Mouse (Mus musculus) lung, embryonic 16.5 days (tissue): ENCODE results near the gene Ebf1. TPM values are rescaled to one million over a fixed set of nuclear protein-coding genes. Genes with fewer than 3 reads are reported as not detected.
A peak's percentile ranks its signal among the peaks of the same experiment; 100 is the strongest.

Experiments used
- ATAC-seq: fragments of 200-750 bp; cut with Nextera tagmentation; 2 replicates; pipeline ENCODE4 v1.8.0; 2017; ENCODE audit warnings: low read depth, mild to moderate bottlenecking, moderate library complexity
- H3K27ac ChIP-seq: fragments of 300-500 bp; sonication (generic); 2 replicates; pipeline ENCODE4 v1.5.1; 2014; ENCODE audit warnings: mild to moderate bottlenecking, control low read depth, low read length
- H3K27me3 ChIP-seq: fragments of 300-500 bp; sonication (generic); 2 replicates; pipeline ENCODE4 v1.6.1; 2014; ENCODE audit warnings: low read depth, low read length, mixed read lengths; ENCODE audit not compliant: control insufficient read depth, insufficient read depth
- H3K36me3 ChIP-seq: fragments of 300-500 bp; sonication (generic); 2 replicates; pipeline ENCODE4 v1.6.1; 2014; ENCODE audit warnings: low read length; ENCODE audit not compliant: control insufficient read depth, insufficient read depth
- H3K4me1 ChIP-seq: fragments of 300-500 bp; sonication (generic); replicated peaks from 2 replicates; pipeline ENCODE4 v1.6.1; 2014; ENCODE audit warnings: low read length, mixed read lengths; ENCODE audit not compliant: control insufficient read depth, insufficient read depth
- H3K4me2 ChIP-seq: fragments of 300-500 bp; sonication (generic); 2 replicates; pipeline ENCODE4 v1.6.1; 2014; ENCODE audit warnings: low read depth, low read length, control low read depth
- H3K4me3 ChIP-seq: fragments of 300-500 bp; sonication (generic); 2 replicates; pipeline ENCODE4 v1.5.1; 2014; ENCODE audit warnings: mild to moderate bottlenecking, low read length, control low read depth
- H3K9ac ChIP-seq: fragments of 300-500 bp; sonication (generic); 2 replicates; pipeline ENCODE4 v1.6.1; 2014; ENCODE audit warnings: low read length, control low read depth
- H3K9me3 ChIP-seq: fragments of 300-500 bp; sonication (generic); 2 replicates; pipeline ENCODE4 v1.6.1; 2016; ENCODE audit warnings: low read length; ENCODE audit not compliant: control insufficient read depth
- WGBS: fragments of 180-500 bp; shearing (Covaris S2); extraction: QIAGEN DNeasy Blood & Tissue Kit; methylation state at CpG from one replicate; pipeline ENCODE4 v1.1.7; 2014; 5-methylcytosine and 5-hydroxymethylcytosine counted together
- polyA plus RNA-seq: library from polyadenylated mRNA; unstranded; fragments of >200 nt; fragmentation: Nextera tagmentation; extraction: Ambion mirVana; gene quantifications from 2 replicates; pipeline ENCODE4 v1.2.1, GENCODE M21; 2015

The Ebf1 gene
- polyA plus RNA-seq, 1 experiment from 2014 or later, result 12.8 TPM

DNA sequence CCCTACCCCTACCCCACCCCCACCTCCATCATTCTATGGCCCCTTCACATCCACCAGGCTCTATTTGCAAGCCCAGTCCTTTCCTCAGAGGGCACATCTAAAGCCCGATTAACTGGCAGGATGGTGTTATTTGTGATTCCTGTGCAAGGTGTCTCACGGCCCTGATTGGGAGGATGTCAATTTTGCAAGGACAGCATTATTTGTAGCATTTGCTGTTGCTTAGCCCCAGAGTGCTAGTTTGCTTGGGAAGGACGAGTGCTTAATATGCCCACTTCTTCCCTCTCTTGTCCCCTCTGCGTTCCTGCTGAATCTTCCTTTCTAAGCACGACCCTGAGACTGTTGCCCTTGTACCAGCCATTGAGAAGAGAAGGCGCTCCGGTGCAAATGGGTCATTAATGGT lies 337.2 kb downstream of the Ebf1 start:
- Histone ChIP-seq H3K27me3 (no peaks in the 10 kb centered on the region), H3K9ac (no peak overlapping the region), H3K4me3 (no peak overlapping the region), H3K36me3 (no peaks in the 10 kb centered on the region), H3K4me1 (no peaks in the 10 kb centered on the region), H3K4me2 (no peak overlapping the region), H3K27ac (no peak overlapping the region), H3K9me3 (no peaks in the 10 kb centered on the region)
- ATAC-seq, result no peak
- WGBS, result 76% methylated on average over 7 of the region's 7 CpGs

DNA sequence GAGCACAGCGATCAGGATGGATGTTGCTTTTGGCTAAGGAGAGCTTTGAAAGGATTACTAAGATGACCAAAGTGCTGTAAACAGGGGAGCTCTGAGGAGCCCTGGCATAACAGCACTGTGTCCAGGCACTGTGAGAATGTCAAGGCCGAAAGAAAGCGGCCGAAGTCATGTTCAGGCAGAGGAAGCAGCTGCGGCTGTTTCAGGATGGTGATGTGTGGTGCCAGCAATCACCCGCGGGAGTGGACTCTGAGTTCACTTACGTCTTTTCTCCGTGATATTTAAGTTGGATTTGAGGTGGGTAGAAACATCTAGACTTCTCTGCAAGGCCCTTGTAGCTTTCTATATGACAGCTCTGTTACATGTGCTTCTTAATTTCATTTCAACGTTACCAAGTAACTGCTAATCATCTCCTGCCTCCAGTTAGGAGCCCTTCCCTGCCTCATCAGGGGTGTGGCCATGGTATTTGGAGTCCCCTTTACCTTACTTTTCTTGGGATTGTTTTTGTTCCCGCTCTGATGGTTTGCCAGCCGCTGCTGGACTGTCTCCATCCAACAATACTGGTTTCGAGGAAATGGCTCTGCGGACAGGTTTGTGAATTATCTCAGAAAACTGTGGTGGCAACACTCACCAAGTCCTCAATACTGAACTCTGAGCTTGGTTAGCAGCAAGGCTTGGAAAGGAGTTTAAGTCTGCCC lies 345.8 kb downstream of the Ebf1 start:
- H3K4me2 ChIP-seq, result no peak overlapping the region
- no peaks in the 10 kb centered on the region for H3K4me1 ChIP-seq
- H3K36me3 ChIP-seq, result no peaks in the 10 kb centered on the region
- H3K4me3 ChIP-seq, result no peak overlapping the region
- no peak for ATAC-seq
- no peak overlapping the region for H3K27ac ChIP-seq
- H3K9ac ChIP-seq, result no peak overlapping the region
- WGBS, result 80% methylated on average over 14 of the region's 14 CpGs
- no peaks in the 10 kb centered on the region for H3K27me3 ChIP-seq
- H3K9me3 ChIP-seq, result no peaks in the 10 kb centered on the region

DNA sequence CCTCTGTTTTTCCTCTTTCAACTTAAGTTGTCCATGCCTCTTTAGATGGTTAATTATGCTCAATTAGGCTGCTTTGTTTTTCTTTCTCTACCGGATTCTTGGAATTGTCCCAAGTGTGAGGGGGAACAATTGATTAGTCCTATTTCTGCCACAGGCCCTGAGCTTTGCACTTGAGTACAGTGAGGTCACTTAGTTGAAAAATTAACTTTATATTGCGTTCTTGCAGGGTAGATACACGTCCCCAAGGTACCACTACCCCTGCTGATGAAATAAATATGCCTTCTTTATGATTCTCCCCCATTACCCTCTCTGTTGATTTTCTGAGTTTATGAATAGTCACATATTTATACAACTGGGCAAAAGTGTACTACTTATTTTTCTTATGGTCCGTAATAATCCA lies 351.9 kb downstream of the Ebf1 start:
- ATAC-seq, result no peak
- Histone ChIP-seq H3K4me3 (no peak overlapping the region), H3K9ac (no peak overlapping the region), H3K9me3 (no peaks in the 10 kb centered on the region), H3K27ac (no peak overlapping the region), H3K4me2 (no peak overlapping the region), H3K36me3 (no peaks in the 10 kb centered on the region), H3K4me1 (no peaks in the 10 kb centered on the region), H3K27me3 (no peaks in the 10 kb centered on the region)
- WGBS, result 59% methylated on average over 4 of the region's 4 CpGs

DNA sequence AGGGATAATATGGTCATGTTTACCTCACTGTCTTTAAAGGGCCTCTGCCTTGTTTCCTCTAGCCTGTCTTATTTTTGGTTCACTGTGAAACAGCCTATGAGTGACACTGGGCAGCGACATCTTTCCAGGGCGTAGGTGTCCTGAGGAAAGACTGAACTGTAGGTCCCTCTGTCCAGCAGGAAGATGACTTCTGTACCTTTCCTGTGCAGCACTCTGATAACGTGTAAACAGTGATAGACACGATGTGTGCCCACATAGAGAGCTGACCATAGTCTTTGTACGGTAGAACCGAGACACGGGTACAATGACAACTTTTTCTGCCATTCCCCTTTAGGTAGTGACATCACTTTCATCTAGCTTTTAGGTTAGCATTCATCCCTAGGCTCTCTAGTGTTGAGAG lies 357.2 kb downstream of the Ebf1 start:
- Histone ChIP-seq H3K36me3 (no peaks in the 10 kb centered on the region), H3K27ac (no peak overlapping the region), H3K4me3 (no peak overlapping the region), H3K4me2 (no peak overlapping the region), H3K4me1 (no peaks in the 10 kb centered on the region; the same call in 1 of the 2 replicates), H3K27me3 (no peaks in the 10 kb centered on the region), H3K9me3 (no peaks in the 10 kb centered on the region), H3K9ac (no peak overlapping the region)
- WGBS, result 81% methylated on average over 7 of the region's 7 CpGs
- ATAC-seq, result no peak

DNA sequence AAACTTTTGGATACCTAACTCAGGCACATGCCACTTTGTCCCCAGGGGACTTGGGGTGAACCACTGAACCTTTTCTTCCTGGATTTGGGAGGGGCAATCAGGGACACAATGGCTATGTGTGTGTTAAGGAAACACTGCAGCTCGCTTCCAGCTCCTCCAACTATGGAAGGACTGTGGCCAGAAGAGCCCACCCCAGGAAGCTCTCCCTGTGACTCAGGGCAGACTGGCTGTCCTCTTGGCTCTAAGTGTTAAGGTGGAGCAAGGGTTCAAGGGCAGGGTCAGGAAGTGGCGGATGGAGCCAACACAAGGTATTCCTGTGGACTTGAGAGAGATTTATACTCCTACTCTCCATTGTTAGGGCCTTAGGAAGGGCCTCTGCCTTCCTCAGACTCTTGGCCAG lies 358.0 kb downstream of the Ebf1 start:
- no peak overlapping the region for H3K27ac ChIP-seq
- H3K4me2 ChIP-seq, result no peak overlapping the region
- H3K9ac ChIP-seq, result no peak overlapping the region
- WGBS, result 38% methylated on average over 2 of the region's 2 CpGs
- H3K4me3 ChIP-seq, result no peak overlapping the region
- H3K9me3 ChIP-seq, result no peaks in the 10 kb centered on the region
- H3K4me1 ChIP-seq, result peaks cover 3% of the 10 kb centered on the region; the same call in 1 of the 2 replicates
- H3K27me3 ChIP-seq, result no peaks in the 10 kb centered on the region
- ATAC-seq, result no peak
- no peaks in the 10 kb centered on the region for H3K36me3 ChIP-seq

DNA sequence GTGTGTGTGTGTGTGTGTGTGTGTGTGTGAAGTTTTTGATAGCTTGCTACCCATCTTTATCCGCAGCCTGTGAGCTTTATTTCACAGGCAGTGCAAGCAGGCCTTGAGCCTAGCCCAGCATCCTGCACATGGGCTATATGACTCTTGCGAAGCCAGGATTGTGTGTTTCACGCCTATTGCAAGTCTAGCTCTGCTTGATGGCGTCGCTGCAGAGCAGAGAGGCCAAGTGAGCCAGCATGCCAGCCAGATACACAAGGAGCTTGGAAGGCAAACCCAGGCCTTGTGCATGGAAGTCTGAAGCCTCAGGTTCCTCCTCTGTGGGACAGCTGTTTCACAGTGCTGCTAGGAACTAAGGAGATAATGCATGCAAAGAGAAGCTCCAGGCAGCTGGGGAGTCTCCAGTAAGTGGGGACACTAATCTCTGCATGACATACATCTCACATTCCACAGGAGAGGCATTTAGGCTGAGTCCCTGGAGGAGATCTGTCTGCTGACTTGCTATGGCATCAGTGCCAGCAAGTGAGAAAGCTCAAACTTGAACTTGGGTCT lies 359.2 kb downstream of the Ebf1 start:
- H3K4me2 ChIP-seq, result no peak overlapping the region

DNA sequence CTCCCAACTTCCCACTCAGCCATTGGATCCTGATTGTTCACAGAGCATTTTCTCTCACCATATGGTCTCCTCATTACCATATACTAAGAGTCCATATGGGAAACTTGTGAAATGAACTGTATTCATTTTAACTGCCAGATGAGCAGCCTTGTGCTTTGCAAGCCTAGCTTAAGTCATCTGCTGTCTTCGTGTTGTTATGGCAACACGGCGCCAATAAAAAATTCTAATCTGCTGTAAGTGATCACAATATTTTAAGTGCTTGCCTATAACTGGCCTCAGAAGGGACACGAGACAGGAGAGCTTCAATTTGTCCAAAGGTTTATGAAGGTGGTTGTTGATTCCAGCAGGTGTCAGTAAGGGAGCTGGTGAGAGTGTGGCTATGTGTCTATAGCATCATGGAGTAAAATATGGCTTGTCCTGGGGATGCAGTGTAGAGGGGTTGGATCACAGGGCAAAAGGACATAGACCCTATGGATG lies 360.8 kb downstream of the Ebf1 start:
- Histone ChIP-seq H3K36me3 (no peaks in the 10 kb centered on the region), H3K4me2 (no peak overlapping the region), H3K27me3 (no peaks in the 10 kb centered on the region), H3K9me3 (no peaks in the 10 kb centered on the region), H3K27ac (no peak overlapping the region), H3K4me3 (no peak overlapping the region), H3K9ac (no peak overlapping the region), H3K4me1 (peaks cover 3% of the 10 kb centered on the region; the same call in 1 of the 2 replicates)
- 76% methylated on average over 4 of the region's 4 CpGs for WGBS
- ATAC-seq, result no peak

More for the DNA sequence above, 359.2 kb downstream of the Ebf1 start:
- no peak overlapping the region for H3K27ac ChIP-seq
- H3K27me3 ChIP-seq, result no peaks in the 10 kb centered on the region
- no peak for ATAC-seq
- no peak overlapping the region for H3K4me3 ChIP-seq
- no peaks in the 10 kb centered on the region for H3K36me3 ChIP-seq
- 65% methylated on average over 5 of the region's 5 CpGs for WGBS
- H3K4me1 ChIP-seq, result peaks cover 3% of the 10 kb centered on the region; the same call in 1 of the 2 replicates
- no peak overlapping the region for H3K9ac ChIP-seq
- no peaks in the 10 kb centered on the region for H3K9me3 ChIP-seq

DNA sequence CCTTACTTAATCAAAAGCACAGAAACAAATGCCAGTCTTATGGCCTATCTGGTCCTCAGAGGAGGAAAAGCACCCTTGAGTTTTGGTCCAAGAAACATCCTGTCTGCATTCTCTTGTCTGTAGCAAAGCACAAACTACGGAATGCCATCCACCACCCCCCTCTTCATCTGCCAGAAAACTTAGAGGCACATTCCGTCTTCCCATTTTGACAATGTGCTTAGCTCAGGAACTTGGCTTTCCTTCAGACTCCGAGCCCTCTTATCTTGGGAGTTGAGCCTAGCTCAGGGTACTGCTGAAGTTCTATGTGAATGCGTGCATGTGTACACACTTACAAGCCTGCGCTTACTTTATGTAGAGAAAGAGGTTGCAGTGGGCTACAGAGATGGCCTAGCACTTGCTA lies 362.3 kb downstream of the Ebf1 start:
- Histone ChIP-seq H3K9me3 (no peaks in the 10 kb centered on the region), H3K27ac (no peak overlapping the region), H3K36me3 (no peaks in the 10 kb centered on the region), H3K4me1 (peaks cover 3% of the 10 kb centered on the region; the same call in 1 of the 2 replicates), H3K27me3 (no peaks in the 10 kb centered on the region), H3K4me2 (no peak overlapping the region), H3K4me3 (no peak overlapping the region), H3K9ac (no peak overlapping the region)
- ATAC-seq, result peak; percentile 34; the same call in 1 of the 2 replicates
- 29% methylated on average over 5 of the region's 5 CpGs for WGBS

DNA sequence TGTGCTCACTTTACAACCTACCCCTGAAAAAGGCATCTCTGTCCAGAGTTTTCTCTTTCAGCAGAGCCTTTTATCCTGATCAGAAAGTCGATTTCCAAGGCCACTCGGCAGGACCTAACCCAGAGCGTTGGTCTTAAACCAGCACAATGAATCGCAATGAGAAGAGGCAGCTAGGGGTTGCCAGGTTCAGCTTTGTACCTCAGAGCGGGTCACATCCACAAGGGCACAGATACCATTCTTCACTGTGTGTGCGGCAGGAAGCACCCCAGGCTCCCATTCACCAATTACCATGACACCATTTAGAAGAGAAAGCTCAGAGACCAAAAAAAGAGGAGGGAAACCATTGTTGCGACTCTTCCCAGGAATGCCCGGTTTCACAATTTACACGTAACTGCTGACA lies 365.1 kb downstream of the Ebf1 start:
- peaks cover 3% of the 10 kb centered on the region; the same call in 1 of the 2 replicates for H3K4me1 ChIP-seq
- 69% methylated on average over 9 of the region's 9 CpGs for WGBS
- no peak overlapping the region for H3K27ac ChIP-seq
- H3K36me3 ChIP-seq, result no peaks in the 10 kb centered on the region
- H3K4me3 ChIP-seq, result no peak overlapping the region
- no peaks in the 10 kb centered on the region for H3K27me3 ChIP-seq
- H3K9me3 ChIP-seq, result no peaks in the 10 kb centered on the region
- no peak overlapping the region for H3K9ac ChIP-seq
- H3K4me2 ChIP-seq, result no peak overlapping the region
- ATAC-seq, result no peak
